Mouse (Mus musculus) 3134 (cell line): ENCODE results near the gene Tmem136.
"Not testable (repeated sequence)": the region's sequence is repeated elsewhere in the genome, so short reads cannot be mapped to it uniquely, and the experiment has no call there.

Experiments used
- DNase-seq: peaks from one replicate; pipeline ENCODE4 v3.0.0-alpha.2; 2011; ENCODE audit warnings: low spot score; ENCODE audit not compliant: insufficient read length; ENCODE audit errors: extremely low read depth

Gene Tmem136

GRCm38 (mm10) chr9:43116134-43116996, at the start of gene Tmem136:
Gene Tmem136, minus strand, starts transcription at chr9:43116570.
- DNase-seq = no peak

GRCm38 (mm10) chr9:43155960-43156359, 39.6 kb upstream of the Tmem136 start:
- no peak for DNase-seq

GRCm38 (mm10) chr9:43151779-43152178, 35.4 kb upstream of the Tmem136 start:
- DNase-seq = no peak

GRCm38 (mm10) chr9:43150957-43151356, 34.6 kb upstream of the Tmem136 start:
- DNase-seq = no peak

GRCm38 (mm10) chr9:43150075-43150474, 33.7 kb upstream of the Tmem136 start:
- no peak for DNase-seq

GRCm38 (mm10) chr9:43149498-43149897, 33.1 kb upstream of the Tmem136 start:
- no peak for DNase-seq

GRCm38 (mm10) chr9:43145196-43145595, 28.8 kb upstream of the Tmem136 start:
- peak; percentile 14 for DNase-seq

- no peak for DNase-seq
Measured at GRCm38 (mm10) chr9:43144206-43144810, 27.9 kb upstream of the Tmem136 start.

GRCm38 (mm10) chr9:43141839-43142238, 25.5 kb upstream of the Tmem136 start:
- DNase-seq = no peak

GRCm38 (mm10) chr9:43133525-43133924, 17.2 kb upstream of the Tmem136 start:
- no peak for DNase-seq

GRCm38 (mm10) chr9:43132380-43132779, 16.0 kb upstream of the Tmem136 start:
- DNase-seq = no peak

- no peak for DNase-seq
Measured at GRCm38 (mm10) chr9:43131940-43132339, 15.6 kb upstream of the Tmem136 start.

GRCm38 (mm10) chr9:43130684-43131083, 14.3 kb upstream of the Tmem136 start:
- no peak for DNase-seq

- DNase-seq = peak; percentile 70
Measured at GRCm38 (mm10) chr9:43127101-43127787, 10.9 kb upstream of the Tmem136 start.

GRCm38 (mm10) chr9:43122379-43122778, 6.0 kb upstream of the Tmem136 start:
- no peak for DNase-seq

GRCm38 (mm10) chr9:43121948-43122347, 5.6 kb upstream of the Tmem136 start:
- not testable (repeated sequence) for DNase-seq

GRCm38 (mm10) chr9:43116997-43117336, 597 bp upstream of the Tmem136 start:
- DNase-seq = no peak

GRCm38 (mm10) chr9:43115431-43116133, 788 bp downstream of the Tmem136 start:
- DNase-seq = no peak

GRCm38 (mm10) chr9:43114833-43115232, 1.5 kb downstream of the Tmem136 start:
- no peak for DNase-seq

GRCm38 (mm10) chr9:43110286-43110980, 5.9 kb downstream of the Tmem136 start:
- no peak for DNase-seq
